Mouse (Mus musculus) kidney, adult 2 months (tissue): ENCODE data around the gene Arvcf.

ENCODE experiments used
- CTCF ChIP-seq: fragments of 200-500 bp; conservative IDR thresholded peaks from 2 replicates; pipeline ENCODE4 v1.5.1; 2011; ENCODE audit warnings: low read depth, mild to moderate bottlenecking, control low read depth, low read length, moderate library complexity, mixed read lengths; ENCODE audit not compliant: insufficient read depth, insufficient read length
- POLR2A ChIP-seq: fragments of 200-500 bp; IDR thresholded peaks from one replicate; pipeline ENCODE4 v1.6.1; 2011; ENCODE audit warnings: low read depth, low read length, control low read depth

- TF ChIP-seq CTCF (no peak), POLR2A (no peak)
Measured at GRCm38 (mm10) chr16:18426802-18427280, 78.9 kb downstream of the Arvcf start, which contains the start of gene Comt.
